Mouse (Mus musculus): Measurements from ENCODE around the gene Gm43518.

DNA sequence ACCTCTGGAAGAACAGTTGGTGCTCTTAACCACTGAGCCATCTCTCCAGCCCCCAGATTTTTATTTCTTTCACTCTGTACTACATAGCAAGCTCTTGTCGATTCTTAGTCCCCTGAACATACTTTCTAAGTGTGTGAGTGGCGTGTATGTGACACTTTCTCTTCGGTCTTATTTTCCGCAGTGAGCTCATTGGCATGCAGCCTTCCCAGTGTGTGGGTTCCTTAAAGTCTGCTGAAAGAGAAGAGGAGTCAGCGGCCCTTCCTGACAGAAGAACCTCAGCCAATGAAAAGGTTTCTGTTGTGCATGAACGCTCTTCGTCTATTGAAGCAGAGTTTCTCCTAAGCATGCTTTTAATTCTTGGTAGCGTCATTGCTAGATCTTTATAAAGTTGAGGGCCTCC lies 30.0 kb downstream of the Gm43518 start:
- TF ChIP-seq CTCF (conservative IDR thresholded peaks at IDR 0.05; ENCODE audit: insufficient read depth, insufficient read length, low read depth, low read length), result no peak
- no peak for TF ChIP-seq POLR2A (IDR thresholded peaks at IDR 0.05; ENCODE audit: low read depth, low read length)

Measured in kidney, adult 2 months (tissue).